Mouse (Mus musculus) cortical plate, adult 2 months (tissue): ENCODE measurements around the gene Rps23.

Source experiments
- CTCF ChIP-seq: fragments of 200-500 bp; IDR thresholded peaks from 2 replicates; pipeline ENCODE4 v1.5.1; 2011; ENCODE audit warnings: mild to moderate bottlenecking, control low read depth, low read length; ENCODE audit not compliant: insufficient read depth; ENCODE audit errors: extremely low read depth
- POLR2A ChIP-seq: fragments of 200-500 bp; IDR thresholded peaks from 2 replicates; pipeline ENCODE4 v1.6.1; 2011; ENCODE audit warnings: mild to moderate bottlenecking, low read length, control low read depth; ENCODE audit not compliant: insufficient read depth; ENCODE audit errors: extremely low read depth

- TF ChIP-seq CTCF (no peak), POLR2A (no peak)
These were observed 13.1 kb downstream of the Rps23 start for GRCm38 (mm10) chr13:90935852-90936251.
